Mouse (Mus musculus) mesoderm, embryonic 11.5 days (tissue): Measurements from ENCODE around the gene Ankrd2.
A peak's percentile ranks its signal among the peaks of the same experiment; 100 is the strongest.

Source experiments
- DNase-seq: peaks from one replicate; pipeline ENCODE4 v3.0.0-alpha.2; 2012; ENCODE audit warnings: low read depth, low spot score

Ankrd2 gene

DNA sequence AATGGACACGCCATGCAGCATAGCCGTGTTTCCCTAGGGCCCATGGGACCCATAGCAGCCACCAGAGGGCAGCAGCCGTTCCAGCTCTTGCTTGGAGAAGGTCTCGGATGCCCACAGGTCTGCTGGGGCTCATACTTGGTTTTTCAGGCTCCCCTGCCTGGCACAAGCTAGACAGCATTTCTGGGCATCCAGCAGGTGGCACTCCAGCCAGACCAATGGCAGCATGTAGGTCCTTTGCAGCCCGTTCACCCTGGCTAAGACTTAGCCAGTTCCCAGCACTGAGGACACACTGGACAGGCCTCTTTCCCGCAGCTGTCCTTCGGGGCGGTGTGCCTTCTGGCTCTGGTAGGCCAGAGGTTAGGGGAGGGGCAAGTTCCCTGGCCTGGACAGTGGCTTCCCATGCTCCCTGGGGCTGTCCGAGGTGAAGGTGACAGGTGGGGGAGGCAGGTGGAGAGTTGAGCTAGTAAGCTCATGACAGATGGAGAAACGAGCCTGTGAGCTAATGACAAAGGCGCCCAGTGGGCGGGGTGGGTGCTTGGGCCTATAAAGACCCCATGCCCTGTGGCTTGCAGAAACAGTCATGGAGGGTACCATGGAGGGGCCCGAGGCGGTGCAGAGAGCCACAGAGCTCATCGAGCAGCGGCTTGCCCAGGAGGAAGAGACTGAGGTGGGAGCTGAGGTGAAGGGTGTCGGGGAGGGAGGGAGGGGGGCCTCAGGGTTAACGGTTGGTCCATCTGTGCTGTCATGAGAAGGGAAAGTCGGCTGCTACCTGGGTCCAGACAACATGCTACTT, at the start of gene Ankrd2:
Gene Ankrd2 (plus strand): TSS at position 545 of the 793 bp plus-strand sequence.
- peak; percentile 83 for DNase-seq

DNA sequence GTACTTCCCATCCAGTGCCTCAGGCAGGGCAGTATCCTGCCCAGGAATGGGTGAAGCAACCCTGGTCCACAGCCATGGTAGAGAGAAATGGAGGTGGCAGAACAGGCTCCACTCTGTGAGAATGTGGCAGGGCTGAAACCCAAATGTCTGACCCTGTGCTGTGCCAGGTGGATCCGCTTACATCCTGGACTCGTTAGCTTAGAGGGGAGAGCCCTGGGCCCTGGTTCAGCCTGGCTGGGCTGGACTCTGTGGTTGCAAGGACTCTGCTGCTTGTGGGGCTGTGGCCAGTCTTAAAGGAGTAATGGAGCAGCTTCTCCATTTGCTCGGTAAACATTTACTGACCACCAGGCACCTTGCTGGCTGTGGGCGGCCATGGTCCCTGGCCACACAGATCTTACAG, 48.6 kb upstream of the Ankrd2 start:
- no peak for DNase-seq

DNA sequence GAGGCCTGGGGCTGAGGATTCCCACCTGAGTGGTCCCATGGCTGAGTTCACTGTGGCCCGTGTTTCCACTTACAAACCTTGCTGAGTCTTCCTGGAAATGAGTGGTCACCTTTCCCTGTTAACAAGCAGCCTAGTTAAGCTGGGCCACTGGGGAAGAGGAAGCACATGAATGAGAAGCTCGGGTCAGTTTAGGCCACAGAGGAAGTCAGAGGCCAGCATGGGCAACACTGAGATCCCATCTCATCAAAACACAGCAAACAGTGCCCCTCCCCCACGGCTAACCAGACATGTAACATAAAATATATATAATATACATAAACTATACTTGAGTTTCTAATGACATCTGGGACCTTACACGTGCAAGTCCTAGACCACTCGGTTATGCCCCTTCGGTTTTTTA, 46.0 kb upstream of the Ankrd2 start:
- DNase-seq, result no peak

DNA sequence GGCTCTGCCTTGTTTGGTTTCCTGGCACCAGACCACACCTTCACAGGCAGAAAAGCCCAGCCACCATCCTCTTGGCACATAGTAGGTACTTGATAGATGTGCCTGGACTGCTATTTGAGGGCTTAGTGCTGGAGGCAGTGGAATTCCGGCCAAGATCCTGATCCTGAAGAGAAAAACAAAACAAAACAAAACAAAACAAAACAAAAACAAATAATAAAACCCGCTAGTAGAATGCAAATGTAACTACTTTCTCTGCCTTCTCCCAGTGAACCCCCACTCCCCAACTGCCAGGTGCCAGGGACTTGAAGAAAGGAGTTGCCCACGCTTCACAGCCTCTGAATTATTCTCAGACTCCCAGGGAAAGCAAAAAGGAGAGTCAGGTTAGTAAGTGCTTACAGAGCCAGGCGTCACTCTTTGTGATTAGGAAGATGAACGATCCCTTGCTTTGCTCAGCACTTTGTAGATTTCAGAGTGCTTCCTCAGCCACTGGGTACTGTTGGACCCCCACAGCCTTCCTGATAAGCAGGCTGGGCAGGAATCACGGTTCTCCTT, 43.8 kb upstream of the Ankrd2 start:
- no peak for DNase-seq

DNA sequence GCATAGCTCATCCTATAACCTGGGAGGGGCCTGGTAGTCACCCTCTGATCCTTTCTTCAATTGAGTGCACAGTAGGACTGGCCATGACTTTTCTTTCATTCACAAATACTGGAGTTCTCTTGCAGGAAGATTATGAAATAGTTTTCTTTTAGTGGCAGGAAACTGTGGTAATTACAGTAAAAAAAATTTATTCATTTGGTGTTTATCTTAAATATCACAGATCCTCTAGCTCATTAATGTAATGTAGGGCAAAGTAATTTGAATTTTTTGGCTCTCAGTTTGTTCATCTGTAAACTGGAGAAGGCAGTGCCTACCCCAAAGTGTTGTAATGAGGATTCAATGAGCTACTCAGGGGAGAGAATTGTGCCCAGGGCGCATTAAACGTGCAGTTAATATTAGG, 42.8 kb upstream of the Ankrd2 start:
- no peak for DNase-seq

DNA sequence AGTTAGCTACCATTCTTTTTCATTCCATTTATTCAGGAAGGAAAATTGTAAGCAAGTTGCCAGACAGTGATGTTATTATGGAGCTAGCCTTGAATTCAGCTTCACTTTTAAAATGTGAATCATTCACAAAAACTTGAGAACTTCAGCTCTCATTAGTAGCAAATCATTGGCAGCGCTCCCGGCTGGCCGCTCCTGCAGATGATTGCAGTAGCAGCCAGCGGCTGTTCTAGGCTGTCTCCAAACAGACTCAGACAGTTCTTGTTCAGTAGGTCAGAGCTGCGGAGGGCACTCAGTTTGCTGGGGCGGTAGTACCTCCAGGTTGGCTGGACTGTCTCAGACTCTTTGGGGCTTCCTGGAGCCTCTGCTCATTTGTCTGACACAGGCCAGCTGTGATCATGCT, 42.3 kb upstream of the Ankrd2 start:
- DNase-seq, result no peak

DNA sequence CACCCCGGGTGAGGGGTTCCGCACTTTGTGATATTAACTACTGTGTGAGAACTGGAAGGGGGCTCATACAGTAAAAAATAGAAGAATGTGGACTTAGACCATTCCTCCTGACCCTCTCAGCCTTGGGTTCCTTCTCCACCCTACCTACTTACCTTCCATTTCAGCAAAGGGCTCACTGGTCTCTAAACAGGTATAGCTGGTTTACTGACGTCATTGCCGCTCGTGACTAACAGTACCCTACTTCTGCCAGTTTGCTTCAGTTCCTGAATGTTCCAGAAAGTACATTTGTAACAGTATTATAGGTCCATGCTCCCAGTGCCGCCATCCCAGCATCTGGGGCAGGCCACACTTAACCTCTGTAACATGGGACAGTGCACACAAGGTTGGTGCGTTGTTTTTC, 41.8 kb upstream of the Ankrd2 start:
- DNase-seq, result no peak

DNA sequence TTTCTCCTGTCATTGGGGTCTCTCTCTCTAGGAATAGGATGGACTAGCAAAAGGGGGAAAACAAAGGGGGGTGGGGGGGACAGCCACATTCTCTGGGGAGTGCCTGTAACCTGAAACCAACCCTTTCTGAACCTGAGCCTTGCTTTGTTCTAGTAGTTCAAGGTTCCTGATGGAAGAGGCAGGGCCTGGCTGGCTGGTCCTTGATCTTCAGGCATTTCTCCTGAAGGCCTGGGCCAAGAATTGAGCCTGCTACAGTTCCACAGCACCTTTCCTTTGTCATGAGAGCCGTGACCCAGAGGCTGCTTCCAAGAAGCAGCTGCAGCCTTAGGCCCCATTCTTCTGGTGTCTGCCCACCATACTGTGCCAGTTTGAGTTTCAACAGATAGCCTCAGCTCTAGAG, 40.3 kb upstream of the Ankrd2 start:
- no peak for DNase-seq

DNA sequence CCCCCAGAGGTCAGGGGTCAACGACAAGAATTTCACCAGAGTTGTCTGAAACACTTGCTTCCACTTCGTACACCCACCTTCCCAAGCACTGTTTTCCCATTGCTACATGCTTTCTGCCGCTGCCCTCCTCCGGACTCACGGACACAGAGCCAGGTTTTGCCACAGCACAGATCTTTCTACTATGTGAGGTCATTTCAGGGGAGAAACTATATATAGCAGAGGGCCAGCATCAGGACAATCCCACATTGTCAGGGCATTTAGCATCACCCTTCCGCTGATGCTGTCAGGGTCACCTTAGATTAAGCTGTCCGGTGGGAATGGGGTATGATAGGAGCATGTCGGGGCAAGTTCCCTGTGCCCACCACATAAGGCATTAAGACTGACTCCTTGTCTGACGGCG, 38.7 kb upstream of the Ankrd2 start:
- DNase-seq, result no peak

DNA sequence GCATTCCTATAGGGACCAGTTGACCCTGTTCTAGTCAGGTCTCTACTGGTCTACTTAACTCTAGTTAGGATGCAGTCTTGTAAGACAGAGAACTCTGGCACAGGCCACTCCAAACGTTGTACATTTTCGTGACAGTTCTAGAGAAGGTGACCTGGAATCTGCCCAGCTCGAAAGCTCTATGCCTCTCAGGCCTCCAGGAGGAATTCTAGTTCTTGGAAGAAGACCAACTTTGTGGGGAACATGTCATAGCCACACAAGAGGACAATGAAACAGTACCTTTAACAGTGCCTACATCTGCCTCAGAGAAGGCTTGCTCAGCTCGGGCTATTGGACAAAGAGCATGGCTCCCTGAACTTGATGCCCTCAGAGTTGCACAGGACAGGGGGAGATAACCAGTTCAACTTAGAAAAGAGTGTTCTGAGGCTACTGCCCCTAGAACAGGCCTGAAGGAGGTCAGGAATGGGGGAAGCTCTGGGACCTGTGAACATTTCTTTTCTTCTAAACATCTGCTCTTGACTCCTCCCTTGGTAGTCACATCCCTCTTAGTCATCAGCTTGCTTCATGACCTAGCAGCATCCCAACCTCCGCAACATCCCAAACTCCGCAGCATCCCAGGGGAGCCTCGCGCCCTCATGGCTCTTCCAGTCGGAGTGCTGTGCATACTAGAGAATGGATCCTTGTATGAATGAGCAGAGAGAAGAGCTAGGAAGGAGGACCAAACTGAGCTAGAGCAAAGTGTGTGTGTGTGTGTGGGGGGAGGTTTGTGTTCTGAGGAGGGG, 36.8 kb upstream of the Ankrd2 start:
- DNase-seq, result no peak

DNA sequence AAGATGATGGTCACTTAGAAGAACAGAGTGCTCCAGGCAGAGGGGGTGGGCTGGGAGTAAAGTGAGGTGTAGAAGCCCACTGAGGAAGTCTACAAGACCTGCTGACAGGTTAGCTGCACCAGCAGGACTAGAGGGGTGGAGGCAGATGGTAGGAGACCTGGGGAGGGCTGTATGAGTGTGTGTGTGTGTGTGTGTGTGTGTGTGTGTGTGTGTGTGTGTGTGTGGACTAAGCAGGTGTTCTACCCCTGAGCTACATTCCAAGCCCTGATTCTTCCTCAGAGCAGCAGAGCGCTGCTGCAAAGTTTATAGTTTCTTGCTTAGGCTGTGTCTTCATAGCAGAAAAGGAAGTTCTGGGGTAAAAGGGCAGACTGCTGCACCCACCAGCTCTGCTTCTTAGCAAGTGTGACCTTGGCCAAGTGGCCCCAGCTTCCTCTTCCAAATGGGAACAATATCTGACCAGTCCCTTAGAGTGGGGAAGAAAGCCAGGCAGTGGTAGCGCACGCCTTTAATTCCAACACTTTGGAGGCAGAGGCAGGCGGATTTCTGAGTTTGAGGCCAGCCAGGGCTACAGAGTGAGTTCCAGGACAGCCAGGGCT, 36.0 kb upstream of the Ankrd2 start:
- DNase-seq, result no peak

DNA sequence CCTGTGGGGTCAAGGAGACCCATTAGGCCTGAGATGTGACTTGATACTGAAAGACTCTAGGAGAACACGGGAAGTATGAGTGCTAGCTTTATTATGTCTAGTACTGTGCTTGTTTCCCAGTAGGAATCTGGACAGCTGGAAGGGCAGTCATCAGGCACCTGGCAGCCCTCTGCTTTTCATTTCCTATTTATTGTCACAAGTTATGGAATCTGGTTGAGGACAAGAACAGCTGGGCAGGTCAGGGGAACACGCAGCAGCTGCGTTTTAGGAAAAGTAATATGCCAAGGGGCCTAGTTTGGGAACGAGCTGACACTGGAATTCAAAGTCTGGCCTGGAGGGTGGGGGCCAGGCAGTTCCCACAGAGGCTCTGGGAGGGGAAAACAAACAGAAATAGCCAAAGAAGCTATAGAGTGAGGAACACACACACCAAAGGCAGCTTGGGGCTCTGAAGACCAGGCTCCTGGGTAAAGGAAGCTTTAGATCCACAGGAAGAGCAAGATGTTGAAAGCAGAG, 35.3 kb upstream of the Ankrd2 start:
- DNase-seq, result peak; percentile 46

DNA sequence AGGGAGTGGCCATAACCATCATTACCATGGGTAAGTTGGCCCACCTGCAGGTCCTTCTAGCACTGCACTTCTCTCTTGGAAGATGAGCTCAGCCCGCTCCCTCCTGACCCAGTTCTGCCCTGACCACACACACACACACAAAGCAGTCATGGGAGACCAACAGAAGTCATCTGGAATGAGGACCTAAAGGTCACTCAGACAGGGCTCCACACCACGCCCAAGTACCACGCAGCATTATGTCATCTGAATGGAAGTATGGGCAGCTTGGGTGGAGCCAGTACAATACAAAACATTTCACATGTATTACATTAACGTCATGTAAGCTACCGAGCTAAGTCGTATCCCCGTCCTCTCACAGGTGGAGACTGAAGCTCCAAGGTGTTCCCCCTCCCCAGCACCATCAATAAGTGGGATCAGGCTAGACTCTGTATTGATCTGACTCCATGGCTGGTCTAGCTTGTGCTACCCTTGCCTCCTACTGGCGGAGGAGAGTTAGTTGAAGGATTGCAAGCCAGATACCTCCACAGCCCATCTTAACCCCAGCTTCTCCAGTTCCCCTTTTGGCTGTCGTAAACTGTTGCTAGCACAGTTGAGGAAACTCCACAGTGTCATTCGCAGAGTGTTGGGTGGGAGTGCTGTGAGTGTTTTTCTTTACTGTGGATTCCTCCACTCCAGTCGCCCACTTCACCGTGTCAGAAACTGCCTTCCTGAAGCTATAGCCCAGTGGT, 34.4 kb upstream of the Ankrd2 start:
- DNase-seq, result no peak

DNA sequence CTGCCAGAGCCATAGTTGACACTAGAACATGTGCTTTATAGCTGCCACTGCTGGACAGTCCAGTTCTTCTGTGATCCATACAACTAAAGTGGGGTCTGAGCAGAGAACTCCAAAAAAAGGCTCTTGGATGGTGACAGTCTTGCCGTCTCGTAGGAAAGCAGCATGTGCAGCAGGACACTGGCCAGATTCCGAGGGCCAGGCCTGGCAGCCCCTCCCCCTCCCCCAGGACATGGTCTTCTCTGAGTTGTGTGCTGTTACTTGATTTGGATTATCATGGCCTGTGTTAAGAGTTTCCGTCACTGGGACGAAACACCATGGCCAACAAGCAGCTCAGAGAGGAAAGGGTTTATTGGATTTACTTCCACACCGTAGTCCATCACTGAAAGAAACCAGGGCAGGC, 31.5 kb upstream of the Ankrd2 start:
- no peak for DNase-seq

DNA sequence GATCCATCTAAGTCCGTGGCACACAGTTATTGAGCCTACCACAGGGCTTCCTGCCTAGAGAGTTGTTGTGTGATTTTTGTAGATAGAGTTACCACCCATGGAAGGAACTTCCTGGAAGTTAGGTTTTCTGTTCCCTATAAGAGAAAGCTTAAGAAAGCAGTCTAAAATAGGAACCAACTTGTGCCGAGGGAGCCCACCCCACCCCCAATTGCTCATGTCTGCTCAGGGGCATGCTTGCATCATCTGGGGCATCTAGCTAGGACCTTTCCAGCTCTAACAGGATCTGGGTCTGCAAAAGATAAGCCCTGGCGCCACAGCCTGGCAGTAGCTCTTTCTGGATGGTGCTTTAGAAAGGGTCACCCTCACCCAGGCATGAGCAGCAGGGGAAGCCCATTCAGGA, 30.2 kb upstream of the Ankrd2 start:
- DNase-seq, result no peak

DNA sequence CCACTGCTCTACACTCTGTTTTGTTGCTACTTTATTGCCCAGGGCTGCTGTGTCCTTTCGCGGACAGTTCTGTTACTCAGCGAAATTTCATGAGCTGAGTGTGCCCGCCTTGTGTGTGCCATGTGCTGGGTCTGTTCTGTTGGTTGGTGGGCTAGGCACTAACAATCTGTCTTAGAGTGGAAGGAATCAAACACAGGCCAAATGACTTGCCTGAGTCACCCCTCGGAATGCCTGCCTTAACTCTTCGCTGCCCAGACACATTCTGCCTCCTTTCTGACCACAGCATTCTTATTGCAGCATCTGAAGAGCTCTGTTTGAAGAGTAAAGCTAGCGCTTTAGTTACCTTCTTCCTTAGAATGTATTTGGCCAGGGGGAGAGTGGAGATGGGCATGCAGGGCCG, 29.2 kb upstream of the Ankrd2 start:
- no peak for DNase-seq

DNA sequence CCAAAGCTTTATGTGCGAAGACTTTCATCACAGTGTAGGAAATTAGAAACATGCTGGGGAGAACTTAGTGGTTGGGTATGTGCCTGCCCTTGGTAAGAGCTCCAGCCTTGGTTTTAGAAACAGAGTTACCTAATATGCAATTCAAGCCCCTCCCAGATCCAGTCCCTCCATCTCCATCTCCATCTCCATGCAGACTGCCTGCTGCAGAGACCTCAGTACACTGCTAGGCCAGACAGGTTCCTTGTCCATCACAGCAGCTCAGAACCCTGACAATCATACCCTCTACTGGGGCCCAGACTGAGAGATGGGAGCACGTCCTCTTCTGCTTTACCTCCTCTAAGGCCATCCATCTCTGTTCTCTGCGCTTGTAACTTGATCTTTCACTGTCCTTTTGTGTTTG, 27.2 kb upstream of the Ankrd2 start:
- DNase-seq, result no peak

DNA sequence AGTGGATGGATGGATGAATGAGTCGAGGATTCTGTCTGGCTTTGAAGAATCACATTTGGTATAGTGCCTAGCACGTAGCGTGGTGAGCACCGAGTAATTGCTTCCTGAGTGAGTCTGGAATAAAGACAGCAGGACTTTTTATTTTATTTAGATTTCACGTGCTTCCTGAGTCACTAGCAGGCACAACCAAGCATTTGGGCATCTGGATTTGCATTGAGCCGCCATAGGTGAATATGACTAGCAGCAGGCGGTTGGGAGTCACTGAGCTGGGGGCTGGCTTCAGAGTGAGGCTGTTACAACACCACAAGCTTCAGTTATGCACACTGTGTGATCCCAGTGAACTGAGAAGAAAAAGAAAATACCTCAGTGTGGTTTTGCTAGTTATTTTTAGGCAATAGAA, 26.7 kb upstream of the Ankrd2 start:
- DNase-seq, result no peak

DNA sequence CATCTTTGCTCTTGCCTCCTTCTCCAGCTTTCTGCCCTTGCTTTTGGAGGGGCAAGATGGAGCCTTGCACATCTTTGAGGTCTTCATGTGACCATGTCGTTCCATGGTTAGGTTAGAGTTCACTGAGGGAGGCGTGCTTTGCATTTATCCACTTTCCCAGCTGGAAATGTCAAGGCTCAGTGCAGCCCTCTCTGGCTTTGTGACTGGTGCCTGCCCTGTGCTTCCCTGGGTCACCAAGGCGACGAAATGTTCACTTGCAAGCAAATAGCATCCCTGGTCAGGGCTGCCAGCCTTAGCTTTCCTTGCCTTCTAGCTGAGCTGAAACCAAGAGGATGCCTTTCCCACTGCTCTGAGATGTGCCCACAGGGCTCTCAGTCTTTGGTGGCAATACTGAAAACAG, 25.4 kb upstream of the Ankrd2 start:
- DNase-seq, result no peak

DNA sequence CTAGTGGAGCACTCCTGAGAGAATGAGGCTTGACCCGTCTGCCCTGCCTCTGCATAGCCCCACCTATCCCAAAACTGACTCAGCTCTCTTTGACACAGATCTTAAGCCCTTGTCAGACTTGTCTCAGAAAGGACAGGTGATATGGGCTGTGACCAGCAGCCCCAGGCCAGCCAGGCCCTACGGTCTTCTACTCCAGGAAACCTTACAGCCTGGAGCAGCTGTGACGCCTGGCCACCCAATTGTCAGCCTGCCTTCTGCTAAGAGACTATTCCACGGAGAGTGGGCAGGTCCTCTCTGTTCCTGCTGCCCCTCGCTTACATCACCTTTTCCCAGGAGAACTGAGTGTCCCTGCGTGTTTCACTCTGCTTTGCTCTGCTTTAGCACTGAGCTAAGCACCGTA, 24.7 kb upstream of the Ankrd2 start:
- no peak for DNase-seq

DNA sequence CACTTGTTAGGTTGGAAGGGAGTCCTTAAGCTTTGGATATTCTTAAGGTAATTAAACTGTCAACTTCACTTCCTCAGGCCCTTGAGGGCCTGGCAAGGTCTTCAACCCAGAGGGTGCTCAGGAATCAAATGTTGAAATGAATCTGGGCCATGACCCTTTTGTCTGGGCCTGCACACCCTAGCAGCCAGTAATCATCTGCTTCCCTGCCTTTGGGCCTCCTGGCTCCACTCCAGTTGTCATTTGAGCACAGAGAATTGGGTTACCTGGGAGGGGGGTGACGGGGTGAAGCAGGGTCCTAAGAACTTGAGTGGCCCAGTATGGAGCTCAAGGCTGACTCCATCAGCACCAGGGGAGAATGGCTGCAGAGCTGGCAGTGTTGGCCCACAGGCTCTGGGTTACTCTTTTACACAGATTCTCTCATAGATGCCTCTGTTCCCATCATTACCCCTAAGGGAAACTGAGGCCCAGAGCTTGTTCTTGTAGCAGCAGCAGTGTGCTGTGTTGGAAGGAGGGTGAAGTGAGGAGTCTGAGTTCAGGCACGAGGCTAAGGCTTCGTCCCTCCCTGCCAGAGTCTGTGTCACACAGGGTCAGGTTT, 21.5 kb upstream of the Ankrd2 start:
- no peak for DNase-seq
